Mouse (Mus musculus): ENCODE data around the gene Glis3. TPM values are rescaled to one million over a fixed set of nuclear protein-coding genes. Genes with fewer than 3 reads are reported as not detected.

Gene Glis3
- polyA plus RNA-seq, 1 experiment from 2014 or later: 2.9 TPM

DNA sequence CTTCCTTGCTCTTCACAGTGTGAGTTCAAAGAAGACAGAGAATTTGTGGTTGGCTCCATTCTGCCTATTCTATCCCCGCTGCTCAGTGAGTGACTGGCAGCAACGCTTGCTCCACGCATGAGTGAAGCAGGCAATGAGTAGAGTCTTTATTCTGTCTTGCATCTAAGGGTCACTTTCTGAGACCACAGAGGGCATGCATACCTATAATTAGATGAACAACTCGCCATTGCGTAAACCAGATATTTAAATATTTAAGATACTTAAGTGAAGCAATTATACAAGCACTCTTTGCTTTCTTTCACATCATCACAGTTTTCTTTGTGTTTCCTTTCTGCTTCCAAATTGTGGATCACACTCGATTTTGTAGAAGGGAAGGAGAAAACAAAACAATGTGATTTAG is 163.4 kb downstream of the Glis3 start:
- WGBS: 63% methylated on average over 6 of the region's 6 CpGs
- H3K27ac ChIP-seq (ENCODE audit: low read depth, low read length): no peak overlapping the region

DNA sequence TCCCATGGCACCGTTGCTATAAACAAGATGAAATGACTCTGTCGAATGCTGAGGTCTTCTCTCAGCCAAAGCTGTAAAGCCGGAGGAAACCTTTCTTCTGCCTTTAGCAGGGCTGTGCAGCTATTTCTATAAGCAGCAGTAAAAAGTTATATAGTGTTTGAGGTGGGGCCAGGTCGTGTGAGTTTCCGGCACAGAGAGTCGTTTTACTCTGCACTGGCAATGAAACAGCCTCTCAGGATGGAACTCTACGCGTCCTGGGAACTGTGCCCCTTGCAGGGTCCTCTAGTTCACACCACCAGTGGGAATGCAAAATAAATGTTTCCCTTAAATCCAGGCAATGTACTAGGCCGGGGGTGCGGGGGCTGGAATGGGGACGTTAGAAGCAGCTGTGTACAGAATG is 167.4 kb downstream of the Glis3 start:
- Histone ChIP-seq H3K27ac (ENCODE audit: low read depth, low read length) (no peak overlapping the region), H3K4me1 (replicated peaks; ENCODE audit: control insufficient read depth, insufficient read depth, low read length) (no peaks in the 10 kb centered on the region), H3K4me2 (replicated peaks; ENCODE audit: low read depth, low read length) (no peak overlapping the region), H3K27me3 (ENCODE audit: control insufficient read depth, insufficient read depth, low read length) (no peaks in the 10 kb centered on the region), H3K36me3 (ENCODE audit: control insufficient read depth, insufficient read depth, low read length) (no peaks in the 10 kb centered on the region), H3K9me3 (ENCODE audit: control insufficient read depth, low read length) (no peaks in the 10 kb centered on the region), H3K9ac (ENCODE audit: low read depth, low read length) (no peak overlapping the region), H3K4me3 (ENCODE audit: low read depth, low read length) (no peak overlapping the region)
- DNase-seq (ENCODE audit: low spot score) (no peak), ATAC-seq (ENCODE audit: low FRiP score) (no peak)
- WGBS: 86% methylated on average over 11 of the region's 11 CpGs

More for the DNA sequence above, 163.4 kb downstream of the Glis3 start:
- H3K4me1 ChIP-seq (replicated peaks; ENCODE audit: control insufficient read depth, insufficient read depth, low read length): no peaks in the 10 kb centered on the region
- H3K36me3 ChIP-seq (ENCODE audit: control insufficient read depth, insufficient read depth, low read length): no peaks in the 10 kb centered on the region
- H3K9me3 ChIP-seq (ENCODE audit: control insufficient read depth, low read length): no peaks in the 10 kb centered on the region
- ATAC-seq (ENCODE audit: low FRiP score): no peak
- no peak overlapping the region for H3K9ac ChIP-seq (ENCODE audit: low read depth, low read length)
- no peak overlapping the region for H3K4me2 ChIP-seq (replicated peaks; ENCODE audit: low read depth, low read length)
- no peak for DNase-seq (ENCODE audit: low spot score)
- no peak overlapping the region for H3K4me3 ChIP-seq (ENCODE audit: low read depth, low read length)
- no peaks in the 10 kb centered on the region for H3K27me3 ChIP-seq (ENCODE audit: control insufficient read depth, insufficient read depth, low read length)

GRCm38 (mm10) chr19:28511910-28512309 is 168.0 kb downstream of the Glis3 start:
- 91% methylated on average over 1 of the region's 1 CpGs for WGBS
- no peak for DNase-seq (ENCODE audit: low spot score)

GRCm38 (mm10) chr19:28505376-28505775 is 174.5 kb downstream of the Glis3 start:
- no peak overlapping the region for H3K9ac ChIP-seq (ENCODE audit: low read depth, low read length)
- H3K9me3 ChIP-seq (ENCODE audit: control insufficient read depth, low read length): no peaks in the 10 kb centered on the region
- ATAC-seq (ENCODE audit: low FRiP score) (no peak), DNase-seq (ENCODE audit: low spot score) (no peak)
- H3K4me2 ChIP-seq (replicated peaks; ENCODE audit: low read depth, low read length): no peak overlapping the region
- H3K4me1 ChIP-seq (replicated peaks; ENCODE audit: control insufficient read depth, insufficient read depth, low read length): no peaks in the 10 kb centered on the region
- H3K27ac ChIP-seq (ENCODE audit: low read depth, low read length): no peak overlapping the region
- no peaks in the 10 kb centered on the region for H3K27me3 ChIP-seq (ENCODE audit: control insufficient read depth, insufficient read depth, low read length)
- no peaks in the 10 kb centered on the region for H3K36me3 ChIP-seq (ENCODE audit: control insufficient read depth, insufficient read depth, low read length)
- 55% methylated on average over 6 of the region's 6 CpGs for WGBS
- no peak overlapping the region for H3K4me3 ChIP-seq (ENCODE audit: low read depth, low read length)

More at GRCm38 (mm10) chr19:28511910-28512309, 168.0 kb downstream of the Glis3 start:
- no peak for ATAC-seq (ENCODE audit: low FRiP score)
- Histone ChIP-seq H3K27ac (ENCODE audit: low read depth, low read length) (no peak overlapping the region), H3K27me3 (ENCODE audit: control insufficient read depth, insufficient read depth, low read length) (no peaks in the 10 kb centered on the region), H3K36me3 (ENCODE audit: control insufficient read depth, insufficient read depth, low read length) (no peaks in the 10 kb centered on the region), H3K4me1 (replicated peaks; ENCODE audit: control insufficient read depth, insufficient read depth, low read length) (no peaks in the 10 kb centered on the region), H3K9ac (ENCODE audit: low read depth, low read length) (no peak overlapping the region), H3K4me3 (ENCODE audit: low read depth, low read length) (no peak overlapping the region), H3K9me3 (ENCODE audit: control insufficient read depth, low read length) (no peaks in the 10 kb centered on the region), H3K4me2 (replicated peaks; ENCODE audit: low read depth, low read length) (no peak overlapping the region)

- H3K4me3 ChIP-seq (ENCODE audit: low read depth, low read length): no peak overlapping the region
- DNase-seq (ENCODE audit: low spot score) (no peak), ATAC-seq (ENCODE audit: low FRiP score) (no peak)
- no peak overlapping the region for H3K4me2 ChIP-seq (replicated peaks; ENCODE audit: low read depth, low read length)
- no peak overlapping the region for H3K27ac ChIP-seq (ENCODE audit: low read depth, low read length)
- H3K9me3 ChIP-seq (ENCODE audit: control insufficient read depth, low read length): no peaks in the 10 kb centered on the region
- 80% methylated on average over 12 of the region's 12 CpGs for WGBS
- no peaks in the 10 kb centered on the region for H3K4me1 ChIP-seq (replicated peaks; ENCODE audit: control insufficient read depth, insufficient read depth, low read length)
- no peaks in the 10 kb centered on the region for H3K36me3 ChIP-seq (ENCODE audit: control insufficient read depth, insufficient read depth, low read length)
- no peaks in the 10 kb centered on the region for H3K27me3 ChIP-seq (ENCODE audit: control insufficient read depth, insufficient read depth, low read length)
- H3K9ac ChIP-seq (ENCODE audit: low read depth, low read length): no peak overlapping the region
Measured at GRCm38 (mm10) chr19:28503011-28503410, 176.9 kb downstream of the Glis3 start.

DNA sequence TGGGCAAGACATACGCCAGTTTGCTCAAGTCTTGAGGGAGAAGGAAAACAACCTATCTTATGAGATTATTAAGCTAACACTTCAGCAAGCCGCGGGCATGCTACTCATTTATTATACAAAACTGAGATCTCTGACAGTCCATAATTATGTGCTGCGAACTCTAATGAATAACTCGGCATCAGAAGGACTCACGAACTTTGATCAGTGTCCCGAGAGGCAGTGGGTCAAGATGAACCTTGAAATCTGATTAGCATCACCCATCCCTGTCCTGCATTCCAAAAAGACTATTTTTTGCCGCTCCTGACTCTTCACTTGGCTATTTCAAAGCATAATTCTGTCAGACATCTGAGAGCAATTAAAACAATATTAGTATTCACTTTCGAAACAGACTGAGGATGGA is 178.9 kb downstream of the Glis3 start:
- Histone ChIP-seq H3K4me2 (replicated peaks; ENCODE audit: low read depth, low read length) (no peak overlapping the region), H3K36me3 (ENCODE audit: control insufficient read depth, insufficient read depth, low read length) (no peaks in the 10 kb centered on the region), H3K9me3 (ENCODE audit: control insufficient read depth, low read length) (no peaks in the 10 kb centered on the region), H3K27ac (ENCODE audit: low read depth, low read length) (no peak overlapping the region), H3K4me1 (replicated peaks; ENCODE audit: control insufficient read depth, insufficient read depth, low read length) (no peaks in the 10 kb centered on the region), H3K27me3 (ENCODE audit: control insufficient read depth, insufficient read depth, low read length) (no peaks in the 10 kb centered on the region), H3K4me3 (ENCODE audit: low read depth, low read length) (no peak overlapping the region), H3K9ac (ENCODE audit: low read depth, low read length) (no peak overlapping the region)
- ATAC-seq (ENCODE audit: low FRiP score): no peak
- no peak for DNase-seq (ENCODE audit: low spot score)
- WGBS: 64% methylated on average over 9 of the region's 9 CpGs

- ATAC-seq (ENCODE audit: low FRiP score) (no peak), DNase-seq (ENCODE audit: low spot score) (no peak)
- H3K9me3 ChIP-seq (ENCODE audit: control insufficient read depth, low read length): no peaks in the 10 kb centered on the region
- no peak overlapping the region for H3K4me2 ChIP-seq (replicated peaks; ENCODE audit: low read depth, low read length)
- H3K4me1 ChIP-seq (replicated peaks; ENCODE audit: control insufficient read depth, insufficient read depth, low read length): no peaks in the 10 kb centered on the region
- WGBS: 94% methylated on average over 14 of the region's 14 CpGs
- H3K9ac ChIP-seq (ENCODE audit: low read depth, low read length): no peak overlapping the region
- H3K27ac ChIP-seq (ENCODE audit: low read depth, low read length): no peak overlapping the region
- no peak overlapping the region for H3K4me3 ChIP-seq (ENCODE audit: low read depth, low read length)
- no peaks in the 10 kb centered on the region for H3K36me3 ChIP-seq (ENCODE audit: control insufficient read depth, insufficient read depth, low read length)
- no peaks in the 10 kb centered on the region for H3K27me3 ChIP-seq (ENCODE audit: control insufficient read depth, insufficient read depth, low read length)
Measured at GRCm38 (mm10) chr19:28500505-28500904, 179.4 kb downstream of the Glis3 start.

- H3K27me3 ChIP-seq (ENCODE audit: control insufficient read depth, insufficient read depth, low read length): no peaks in the 10 kb centered on the region
- H3K9me3 ChIP-seq (ENCODE audit: control insufficient read depth, low read length): no peaks in the 10 kb centered on the region
- ATAC-seq (ENCODE audit: low FRiP score) (no peak), DNase-seq (ENCODE audit: low spot score) (no peak)
- H3K4me3 ChIP-seq (ENCODE audit: low read depth, low read length): no peak overlapping the region
- no peak overlapping the region for H3K27ac ChIP-seq (ENCODE audit: low read depth, low read length)
- 84% methylated on average over 5 of the region's 5 CpGs for WGBS
- H3K4me1 ChIP-seq (replicated peaks; ENCODE audit: control insufficient read depth, insufficient read depth, low read length): no peaks in the 10 kb centered on the region
- no peak overlapping the region for H3K9ac ChIP-seq (ENCODE audit: low read depth, low read length)
- no peak overlapping the region for H3K4me2 ChIP-seq (replicated peaks; ENCODE audit: low read depth, low read length)
- no peaks in the 10 kb centered on the region for H3K36me3 ChIP-seq (ENCODE audit: control insufficient read depth, insufficient read depth, low read length)
Measured at GRCm38 (mm10) chr19:28499786-28500185, 180.1 kb downstream of the Glis3 start.

- Histone ChIP-seq H3K36me3 (ENCODE audit: control insufficient read depth, insufficient read depth, low read length) (no peaks in the 10 kb centered on the region), H3K9me3 (ENCODE audit: control insufficient read depth, low read length) (no peaks in the 10 kb centered on the region), H3K9ac (ENCODE audit: low read depth, low read length) (no peak overlapping the region), H3K27ac (ENCODE audit: low read depth, low read length) (no peak overlapping the region), H3K4me1 (replicated peaks; ENCODE audit: control insufficient read depth, insufficient read depth, low read length) (no peaks in the 10 kb centered on the region), H3K27me3 (ENCODE audit: control insufficient read depth, insufficient read depth, low read length) (no peaks in the 10 kb centered on the region), H3K4me2 (replicated peaks; ENCODE audit: low read depth, low read length) (no peak overlapping the region), H3K4me3 (ENCODE audit: low read depth, low read length) (no peak overlapping the region)
- ATAC-seq (ENCODE audit: low FRiP score): no peak
- DNase-seq (ENCODE audit: low spot score): no peak
- 81% methylated on average over 6 of the region's 6 CpGs for whole genome bisulfite sequencing
Measured at GRCm38 (mm10) chr19:28495926-28496325, 184.0 kb downstream of the Glis3 start.

Data from hindbrain, embryonic 11.5 days (tissue).